Mouse (Mus musculus) liver, adult 2 months (tissue): ENCODE data around the gene Olfr49.

Experiments used
- CTCF ChIP-seq: fragments of 200-500 bp; IDR thresholded peaks from 2 replicates; pipeline ENCODE4 v1.5.1; 2011; ENCODE audit warnings: low read depth, low read length, control low read depth
- POLR2A ChIP-seq: fragments of 200-500 bp; IDR thresholded peaks from 2 replicates; pipeline ENCODE4 v1.6.1; 2011; ENCODE audit warnings: low read length, control low read depth; ENCODE audit not compliant: insufficient read depth; ENCODE audit errors: extremely low read depth

GRCm38 (mm10) chr14:54300136-54300535 is 15.4 kb upstream of the Olfr49 start:
- TF ChIP-seq CTCF (no peak), POLR2A (no peak)
